Mouse (Mus musculus) cortical plate, adult 2 months (tissue): ENCODE measurements around the gene Nt5c1a. TPM values are rescaled to one million over a fixed set of nuclear protein-coding genes. Genes with fewer than 3 reads are reported as not detected.

Source experiments
- H3K27ac ChIP-seq: fragments of 200-500 bp; 2 replicates; pipeline ENCODE4 v1.5.1; 2012; ENCODE audit warnings: low read length, control low read depth, inconsistent platforms; ENCODE audit not compliant: insufficient read depth
- H3K4me1 ChIP-seq: fragments of 200-500 bp; 2 replicates; pipeline ENCODE4 v1.6.1; 2011; ENCODE audit warnings: low read length; ENCODE audit not compliant: control insufficient read depth, insufficient read depth
- H3K4me3 ChIP-seq: fragments of 200-500 bp; 2 replicates; pipeline ENCODE4 v1.5.1; 2011; ENCODE audit warnings: mild to moderate bottlenecking, low read length, control low read depth; ENCODE audit not compliant: insufficient read depth
- CTCF ChIP-seq: fragments of 200-500 bp; IDR thresholded peaks from 2 replicates; pipeline ENCODE4 v1.5.1; 2011; ENCODE audit warnings: mild to moderate bottlenecking, control low read depth, low read length; ENCODE audit not compliant: insufficient read depth; ENCODE audit errors: extremely low read depth
- POLR2A ChIP-seq: fragments of 200-500 bp; IDR thresholded peaks from 2 replicates; pipeline ENCODE4 v1.6.1; 2011; ENCODE audit warnings: mild to moderate bottlenecking, low read length, control low read depth; ENCODE audit not compliant: insufficient read depth; ENCODE audit errors: extremely low read depth
- polyA plus RNA-seq: library from polyadenylated mRNA; depleted of rRNA; stranded (reverse); fragments of >200 nt; gene quantifications from 2 replicates; pipeline ENCODE4 v1.2.3, GENCODE M21; 2012

The Nt5c1a gene
- polyA plus RNA-seq, 1 experiment: 3.3 TPM

DNA sequence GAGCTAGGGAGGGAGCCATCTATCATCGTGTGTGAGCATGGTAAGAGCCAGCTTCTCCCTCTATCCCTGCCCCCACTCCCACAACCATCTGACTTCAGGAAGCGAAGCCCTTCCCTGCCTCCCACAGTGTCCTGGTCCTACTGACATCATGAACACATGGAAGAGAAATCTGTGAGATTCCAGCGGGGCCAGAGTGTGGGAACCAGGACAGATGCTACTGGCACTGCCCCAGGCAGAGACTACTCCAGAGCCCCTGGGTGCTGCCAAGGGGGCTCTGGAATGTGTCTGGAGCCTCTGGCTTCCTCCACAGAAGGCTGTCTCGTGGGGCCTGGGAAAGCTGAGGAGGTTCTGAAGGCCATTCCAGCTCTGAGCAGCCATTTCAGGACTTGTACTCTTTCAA lies 26.4 kb downstream of the Nt5c1a start:
- no peak for TF ChIP-seq POLR2A
- TF ChIP-seq CTCF: no peak
- Histone ChIP-seq H3K4me3 (no peak overlapping the region), H3K27ac (no peak overlapping the region), H3K4me1 (peaks cover 1% of the 10 kb centered on the region; the same call in 1 of the 2 replicates)

GRCm38 (mm10) chr4:123228270-123228669 lies 27.0 kb downstream of the Nt5c1a start:
- TF ChIP-seq CTCF (no peak), POLR2A (no peak)
- peaks cover 1% of the 10 kb centered on the region; the same call in 1 of the 2 replicates for H3K4me1 ChIP-seq
- no peak overlapping the region for H3K27ac ChIP-seq
- H3K4me3 ChIP-seq: no peak overlapping the region

DNA sequence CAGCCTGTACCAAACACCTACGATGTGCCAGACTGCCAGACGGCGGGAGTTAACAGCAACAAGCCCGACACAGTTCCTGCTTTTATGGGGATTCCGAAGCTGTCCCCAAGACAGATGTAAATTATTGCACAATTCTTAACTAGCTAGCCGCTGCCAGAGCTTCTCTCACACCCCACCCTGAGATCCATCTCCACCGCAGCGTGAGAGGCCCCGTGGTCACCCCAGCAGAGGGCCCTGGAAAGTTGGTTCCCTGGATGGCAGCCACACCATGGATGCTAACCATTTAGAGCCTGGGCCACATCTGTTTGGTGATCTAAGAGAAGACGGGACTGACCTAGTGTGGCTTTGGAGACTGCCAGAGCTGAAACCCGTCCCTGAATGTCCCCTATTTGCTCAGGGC lies 27.9 kb downstream of the Nt5c1a start:
- Histone ChIP-seq H3K27ac (no peak overlapping the region), H3K4me1 (peaks cover 1% of the 10 kb centered on the region; the same call in 1 of the 2 replicates), H3K4me3 (no peak overlapping the region)
- TF ChIP-seq CTCF (no peak), POLR2A (no peak)

DNA sequence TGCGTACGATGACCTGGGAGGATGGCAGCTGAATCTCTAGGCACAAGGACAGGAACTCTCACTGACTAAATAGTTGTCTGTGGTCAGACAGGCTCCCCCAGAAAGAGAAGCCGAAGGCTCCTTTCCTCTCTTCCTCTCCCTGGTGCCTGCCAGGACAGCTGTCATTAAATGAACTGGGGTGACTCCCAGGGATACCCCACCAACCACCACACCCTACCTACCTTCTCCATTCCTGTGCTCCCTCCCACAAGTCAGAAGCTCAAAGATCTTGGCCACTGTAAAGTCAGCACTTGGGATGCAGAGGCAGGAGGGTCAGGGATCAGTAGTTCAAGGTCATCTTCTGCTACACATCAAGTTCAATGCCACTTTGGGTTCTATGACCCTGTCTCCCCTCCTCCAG lies 31.5 kb downstream of the Nt5c1a start:
- Histone ChIP-seq H3K4me1 (no peaks in the 10 kb centered on the region), H3K4me3 (no peak overlapping the region), H3K27ac (no peak overlapping the region)
- no peak for TF ChIP-seq CTCF
- no peak for TF ChIP-seq POLR2A

DNA sequence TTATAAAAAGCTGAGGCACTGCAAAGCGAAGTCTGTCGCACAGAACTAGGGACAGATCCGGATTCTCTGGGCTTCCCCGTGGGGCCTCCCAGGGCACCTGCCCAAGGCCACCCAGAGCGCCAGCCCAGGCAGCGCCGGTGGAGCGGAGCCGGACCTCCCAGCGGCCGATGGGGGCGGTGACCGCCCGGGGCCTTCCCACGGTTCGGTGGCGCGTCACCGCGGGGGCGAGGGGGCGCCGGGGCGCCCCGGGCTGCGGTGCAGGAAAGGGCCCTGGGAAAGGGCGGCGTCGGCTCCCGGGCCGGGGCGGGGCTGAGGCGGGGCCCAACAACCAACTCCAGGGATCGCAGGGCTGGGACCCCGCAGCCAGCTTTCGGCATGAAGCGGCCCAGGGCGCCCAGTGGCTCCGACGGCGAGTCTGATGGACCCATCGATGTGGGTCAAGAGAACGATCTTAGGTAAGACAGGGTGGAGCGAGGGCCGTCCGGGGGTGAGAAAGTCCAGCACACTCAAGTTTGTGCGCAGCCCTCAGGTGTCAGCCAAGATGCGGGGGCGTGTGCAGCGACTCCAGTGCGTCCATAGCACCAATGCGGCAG lies 32.3 kb downstream of the Nt5c1a start, which contains the start of gene Heyl:
Gene Heyl, plus strand, starts transcription at position 65 of the 593 bp plus-strand sequence.
- no peak for TF ChIP-seq POLR2A
- no peak for TF ChIP-seq CTCF
- H3K4me1 ChIP-seq: no peaks in the 10 kb centered on the region
- no peak within 1 kb of the TSS for H3K4me3 ChIP-seq
- no peak within 1 kb of the TSS for H3K27ac ChIP-seq

DNA sequence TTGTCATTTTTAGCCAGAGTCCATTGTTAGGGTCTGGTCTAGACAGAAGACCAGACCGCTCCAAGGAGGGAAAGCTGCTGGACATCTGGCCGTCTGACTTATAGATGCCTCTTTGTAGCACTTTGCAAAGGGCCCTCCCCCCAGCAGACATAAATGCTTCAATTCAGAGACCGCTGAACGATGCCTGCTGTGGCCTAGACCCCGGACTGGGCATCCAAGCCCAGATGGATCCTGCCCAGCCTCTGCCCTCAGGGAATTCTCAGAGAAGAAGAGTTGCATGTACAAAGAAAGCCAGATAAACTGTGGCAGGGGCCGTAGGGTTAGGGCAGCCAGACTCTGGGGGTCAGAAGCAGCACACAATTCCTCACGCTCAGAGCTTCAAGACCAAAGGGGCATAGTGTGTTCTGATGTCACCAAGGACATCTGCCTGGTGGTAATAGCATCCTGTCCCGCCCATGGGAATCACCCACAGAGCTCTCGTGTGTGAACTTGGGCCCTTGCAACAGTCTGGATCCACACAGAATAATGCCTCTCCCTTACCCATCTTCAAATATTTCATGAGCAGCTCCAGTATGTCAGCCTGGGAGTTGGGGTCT lies 34.6 kb downstream of the Nt5c1a start:
- no peak overlapping the region for H3K27ac ChIP-seq
- TF ChIP-seq CTCF (no peak), POLR2A (no peak)
- no peak overlapping the region for H3K4me3 ChIP-seq
- no peaks in the 10 kb centered on the region for H3K4me1 ChIP-seq

GRCm38 (mm10) chr4:123236431-123237031 lies 35.2 kb downstream of the Nt5c1a start:
- no peak for TF ChIP-seq POLR2A
- no peak for TF ChIP-seq CTCF
- Histone ChIP-seq H3K4me1 (no peaks in the 10 kb centered on the region), H3K4me3 (no peak overlapping the region), H3K27ac (no peak overlapping the region)

DNA sequence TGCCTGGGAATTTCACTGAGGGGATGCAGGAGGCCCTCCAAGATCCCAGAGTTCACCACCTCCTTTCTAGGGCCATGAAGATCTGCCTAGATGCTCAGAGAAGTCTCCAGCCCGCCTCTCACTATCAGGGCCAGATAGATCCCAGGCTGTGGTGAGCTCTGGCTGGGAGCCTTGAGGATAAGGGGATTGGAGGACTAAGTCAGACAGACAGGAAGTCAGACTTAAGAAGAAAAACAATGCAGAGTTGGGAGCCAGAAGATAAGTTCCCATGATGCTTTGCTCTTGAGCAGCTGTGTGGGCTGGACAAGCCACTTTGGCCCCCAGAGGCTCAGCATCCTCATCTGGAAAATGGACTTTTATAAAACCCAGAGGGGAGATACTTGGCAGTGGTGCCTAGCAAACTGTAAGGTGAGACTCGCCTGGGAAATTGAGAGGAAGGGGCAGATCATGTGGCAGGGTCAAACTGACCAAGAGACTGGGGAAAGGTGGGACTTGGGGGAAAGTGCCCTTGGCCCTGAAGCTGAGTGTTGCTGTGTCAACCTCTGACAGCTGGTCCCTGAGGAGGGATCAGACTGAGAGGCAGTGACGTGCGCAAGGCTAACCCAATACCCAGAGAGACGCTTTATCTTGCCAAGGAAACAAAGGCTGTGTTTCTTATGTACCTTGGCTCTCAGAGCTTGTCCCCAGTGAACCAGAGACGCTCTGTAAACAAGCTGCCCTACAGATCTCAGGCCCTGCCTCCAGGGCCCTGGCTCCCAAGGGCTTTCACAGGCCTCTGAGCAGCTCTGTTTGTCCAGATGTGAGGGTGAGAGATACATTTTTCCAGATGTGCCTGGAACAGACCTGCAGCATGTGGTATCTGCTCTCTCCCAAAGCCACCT lies 36.3 kb downstream of the Nt5c1a start:
- no peak overlapping the region for H3K4me3 ChIP-seq
- no peak overlapping the region for H3K27ac ChIP-seq
- TF ChIP-seq CTCF: no peak
- TF ChIP-seq POLR2A: no peak
- no peaks in the 10 kb centered on the region for H3K4me1 ChIP-seq
